Mouse (Mus musculus): ENCODE measurements around the gene Olfr1443. TPM values are rescaled to one million over a fixed set of nuclear protein-coding genes. Genes with fewer than 3 reads are reported as not detected.

Olfr1443 gene
- polyA plus RNA-seq, 1 experiment from 2014 or later, result not detected

GRCm38 (mm10) chr19:12731950-12732349, 54.0 kb downstream of the Olfr1443 start:
- H3K27me3 ChIP-seq, result no peaks in the 10 kb centered on the region
- no peaks in the 10 kb centered on the region for H3K36me3 ChIP-seq
- ATAC-seq (ENCODE audit: insufficient number of reproducible peaks, low FRiP score, low TSS enrichment, low read depth), result no peak
- no peak overlapping the region for H3K4me2 ChIP-seq (replicated peaks)
- no peaks in the 10 kb centered on the region for H3K9me3 ChIP-seq (replicated peaks)
- no peak overlapping the region for H3K27ac ChIP-seq (replicated peaks)
- no peak overlapping the region for H3K4me3 ChIP-seq (replicated peaks)
- H3K4me1 ChIP-seq, result no peaks in the 10 kb centered on the region
- WGBS, result 81% methylated on average over 2 of the region's 2 CpGs
- H3K9ac ChIP-seq, result no peak overlapping the region

Other genes with a start within 250 kb of the Olfr1443 start
- 0.68 and 0.87 TPM in 2 replicates for gene Mpeg1, start 217.3 kb upstream of the Olfr1443 start, polyA plus RNA-seq (2015; fragmentation: Nextera tagmentation; extraction: Ambion mirVana)
- gene Dtx4, start 176.7 kb upstream of the Olfr1443 start, polyA plus RNA-seq (2015; fragmentation: Nextera tagmentation; extraction: Ambion mirVana), result 10.1 and 13.1 TPM in 2 replicates
- gene Fam111a, start 132.4 kb upstream of the Olfr1443 start, polyA plus RNA-seq (2015; fragmentation: Nextera tagmentation; extraction: Ambion mirVana), result 22.0 and 23.9 TPM in 2 replicates
- 0.13 TPM in 1 of 2 replicates, not detected in the other for gene Gm4952, start 78.1 kb upstream of the Olfr1443 start, polyA plus RNA-seq (2015; fragmentation: Nextera tagmentation; extraction: Ambion mirVana)
- 0.12 TPM in 1 of 2 replicates, not detected in the other for gene Glyat, start 44.8 kb upstream of the Olfr1443 start, polyA plus RNA-seq (2015; fragmentation: Nextera tagmentation; extraction: Ambion mirVana)
- not detected in 2 replicates for gene Olfr1442, start 7.7 kb upstream of the Olfr1443 start, polyA plus RNA-seq (2015; fragmentation: Nextera tagmentation; extraction: Ambion mirVana)
- not detected in 2 replicates for gene Keg1, start 17.7 kb downstream of the Olfr1443 start, polyA plus RNA-seq (2015; fragmentation: Nextera tagmentation; extraction: Ambion mirVana)
- 1.3 and 1.4 TPM in 2 replicates for gene Cntf, start 87.5 kb downstream of the Olfr1443 start, polyA plus RNA-seq (2015; fragmentation: Nextera tagmentation; extraction: Ambion mirVana)
- gene Zfp91, start 118.0 kb downstream of the Olfr1443 start, polyA plus RNA-seq (2015; fragmentation: Nextera tagmentation; extraction: Ambion mirVana), result 14.3 and 15.0 TPM in 2 replicates
- gene Lpxn, start 118.1 kb downstream of the Olfr1443 start, polyA plus RNA-seq (2015; fragmentation: Nextera tagmentation; extraction: Ambion mirVana), result 5.2 and 5.3 TPM in 2 replicates
- gene Gm5244, start 168.6 kb downstream of the Olfr1443 start, polyA plus RNA-seq (2015; fragmentation: Nextera tagmentation; extraction: Ambion mirVana), result not detected in 2 replicates
- gene Olfr1444, start 179.2 kb downstream of the Olfr1443 start, polyA plus RNA-seq (2015; fragmentation: Nextera tagmentation; extraction: Ambion mirVana), result not detected in 2 replicates
- gene Olfr1445, start 205.7 kb downstream of the Olfr1443 start, polyA plus RNA-seq (2015; fragmentation: Nextera tagmentation; extraction: Ambion mirVana), result not detected in 2 replicates
- gene Olfr1446, start 215.4 kb downstream of the Olfr1443 start, polyA plus RNA-seq (2015; fragmentation: Nextera tagmentation; extraction: Ambion mirVana), result 0.11 and 0.23 TPM in 2 replicates
- 0.07 TPM in 1 of 2 replicates, not detected in the other for gene Olfr1447, start 225.6 kb downstream of the Olfr1443 start, polyA plus RNA-seq (2015; fragmentation: Nextera tagmentation; extraction: Ambion mirVana)
- 0.09 TPM in 1 of 2 replicates, not detected in the other for gene Olfr1448, start 246.3 kb downstream of the Olfr1443 start, polyA plus RNA-seq (2015; fragmentation: Nextera tagmentation; extraction: Ambion mirVana)

All from embryonic facial prominence, embryonic 15.5 days (tissue).